Mouse (Mus musculus): ENCODE results near the gene Medag.

Medag gene

GRCm38 (mm10) chr5:149411509-149412193 is at the start of gene Medag:
Gene Medag (plus strand): TSS chr5:149411749.
- CTCF ChIA-PET = no interaction called here

- CTCF ChIA-PET = no interaction called here
Observed at GRCm38 (mm10) chr5:149362626-149363025, 48.9 kb upstream of the Medag start.

GRCm38 (mm10) chr5:149363903-149364755 is 47.4 kb upstream of the Medag start:
- CTCF ChIA-PET = interaction anchor here (0.6 kb wide), 1 partner anchor 10 kb away, joined by 5 read pairs; no protein-coding TSS in a partner anchor

- CTCF ChIA-PET = interaction anchor here (0.6 to 0.7 kb wide), 2 partner anchors 88 to 115 kb away, joined by 3 to 6 read pairs; no protein-coding TSS in a partner anchor
Observed at GRCm38 (mm10) chr5:149367011-149367410, 44.5 kb upstream of the Medag start.

- CTCF ChIA-PET = interaction anchor here (0.7 kb wide), 1 partner anchor 114 kb away, joined by 6 read pairs; no protein-coding TSS in a partner anchor
Observed at GRCm38 (mm10) chr5:149367544-149368466, 43.7 kb upstream of the Medag start.

- CTCF ChIA-PET = no interaction called here
Observed at GRCm38 (mm10) chr5:149368575-149369312, 42.8 kb upstream of the Medag start.

- CTCF ChIA-PET = no interaction called here
Observed at GRCm38 (mm10) chr5:149369373-149370035, 42.0 kb upstream of the Medag start.

- CTCF ChIA-PET = no interaction called here
Observed at GRCm38 (mm10) chr5:149372018-149372417, 39.5 kb upstream of the Medag start.

GRCm38 (mm10) chr5:149373224-149373623 is 38.3 kb upstream of the Medag start:
- CTCF ChIA-PET = interaction anchor here (0.8 kb wide), 1 partner anchor 448 kb away, joined by 6 read pairs; no protein-coding TSS in a partner anchor

GRCm38 (mm10) chr5:149374026-149374425 is 37.5 kb upstream of the Medag start:
- CTCF ChIA-PET = interaction anchor here (0.7 to 0.8 kb wide), 2 partner anchors 9 to 447 kb away, joined by 5 to 6 read pairs; no protein-coding TSS in a partner anchor

- CTCF ChIA-PET = interaction anchor here (0.9 to 1.1 kb wide), 2 partner anchors 39 to 43 kb away, joined by 4 to 5 read pairs; no protein-coding TSS in a partner anchor
Observed at GRCm38 (mm10) chr5:149375074-149375888, 36.3 kb upstream of the Medag start.

- CTCF ChIA-PET = interaction anchor here (0.9 to 1.1 kb wide), 2 partner anchors 40 to 42 kb away, joined by 4 to 5 read pairs; no protein-coding TSS in a partner anchor
Observed at GRCm38 (mm10) chr5:149375889-149376212, 35.7 kb upstream of the Medag start.

- CTCF ChIA-PET = interaction anchor here (1.1 kb wide), 1 partner anchor 40 kb away, joined by 4 read pairs; no protein-coding TSS in a partner anchor
Observed at GRCm38 (mm10) chr5:149376367-149376766, 35.2 kb upstream of the Medag start.

GRCm38 (mm10) chr5:149377253-149377652 is 34.3 kb upstream of the Medag start:
- CTCF ChIA-PET = no interaction called here

GRCm38 (mm10) chr5:149378566-149378965 is 33.0 kb upstream of the Medag start:
- CTCF ChIA-PET = no interaction called here

GRCm38 (mm10) chr5:149379131-149379784 is 32.3 kb upstream of the Medag start:
- CTCF ChIA-PET = no interaction called here

- CTCF ChIA-PET = no interaction called here
Observed at GRCm38 (mm10) chr5:149379861-149380260, 31.7 kb upstream of the Medag start.

GRCm38 (mm10) chr5:149380388-149380916 is 31.1 kb upstream of the Medag start:
- CTCF ChIA-PET = no interaction called here
